Mouse (Mus musculus): Measurements from ENCODE around the gene Gja6.

DNA sequence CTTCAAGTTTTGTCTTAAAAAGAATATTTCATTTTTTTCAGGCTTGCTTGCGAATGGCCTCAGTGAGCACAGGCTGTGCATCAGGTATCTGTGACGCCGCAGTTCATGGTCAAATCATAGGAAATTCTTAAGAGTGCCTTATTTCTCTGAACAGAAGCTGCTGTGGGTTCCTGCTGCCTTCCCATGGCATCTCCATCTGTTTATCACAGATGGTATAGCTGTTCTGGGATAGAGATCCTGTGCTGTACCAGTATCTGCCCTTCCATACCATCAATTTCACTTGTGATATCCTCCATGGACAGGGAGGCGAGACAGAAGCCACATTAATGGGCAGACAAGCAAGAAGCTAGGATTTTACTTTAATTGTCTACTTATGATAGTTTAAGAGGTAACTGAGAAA is 40.3 kb downstream of the Gja6 start:
- TF ChIP-seq TAL1 (IDR thresholded peaks at IDR 0.05; ENCODE audit: low read length), result no peak
- no peak for TF ChIP-seq GATA1 (IDR thresholded peaks at IDR 0.05; ENCODE audit: low read length)
